Mouse (Mus musculus) brain, embryonic 14.5 days (tissue): ENCODE data around the gene Cmc2. TPM values are rescaled to one million over a fixed set of nuclear protein-coding genes. Genes with fewer than 3 reads are reported as not detected.

ENCODE experiments used
- DNase-seq: peaks from one replicate; pipeline ENCODE4 v3.0.0-alpha.2; 2011; ENCODE audit warnings: low read depth
- CTCF ChIP-seq: fragments of 200-500 bp; IDR thresholded peaks from 2 replicates; pipeline ENCODE4 v1.5.1; 2012; ENCODE audit warnings: inconsistent platforms, mild to moderate bottlenecking, moderate library complexity, borderline replicate concordance; ENCODE audit not compliant: insufficient read depth, insufficient read length; ENCODE audit errors: extremely low read depth
- POLR2A ChIP-seq: fragments of 200-500 bp; IDR thresholded peaks from 2 replicates; pipeline ENCODE4 v1.6.1; 2012; ENCODE audit warnings: mild to moderate bottlenecking, inconsistent platforms, borderline replicate concordance; ENCODE audit not compliant: poor library complexity, insufficient read depth, insufficient read length, severe bottlenecking; ENCODE audit errors: extremely low read depth
- polyA plus RNA-seq: library from polyadenylated mRNA; depleted of rRNA; stranded (reverse); fragments of >200 nt; gene quantifications from 2 replicates; pipeline ENCODE4 v1.2.3, GENCODE M21; 2012

Cmc2 gene
- polyA plus RNA-seq, 1 experiment = 13.2 TPM

DNA sequence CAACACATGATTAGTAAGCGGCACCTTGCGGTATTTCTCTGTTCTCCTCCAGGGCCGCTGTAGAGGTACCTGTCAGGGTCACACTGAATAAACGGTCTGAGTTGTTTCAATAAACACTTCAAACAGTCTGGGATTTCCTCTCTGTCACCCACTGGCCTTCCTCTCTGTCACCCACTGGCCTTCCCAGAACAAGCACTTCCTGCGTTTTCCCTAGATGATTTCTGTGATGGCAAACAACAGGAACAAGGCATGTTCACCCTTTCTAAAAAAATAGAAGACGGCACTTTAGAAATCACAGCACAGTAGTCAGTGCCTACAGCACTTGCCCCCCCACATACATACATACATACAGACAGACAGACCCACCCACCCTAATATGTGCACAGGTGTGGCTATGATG is 25.7 kb downstream of the Cmc2 start:
- TF ChIP-seq POLR2A (no peak), CTCF (no peak)
- no peak for DNase-seq

DNA sequence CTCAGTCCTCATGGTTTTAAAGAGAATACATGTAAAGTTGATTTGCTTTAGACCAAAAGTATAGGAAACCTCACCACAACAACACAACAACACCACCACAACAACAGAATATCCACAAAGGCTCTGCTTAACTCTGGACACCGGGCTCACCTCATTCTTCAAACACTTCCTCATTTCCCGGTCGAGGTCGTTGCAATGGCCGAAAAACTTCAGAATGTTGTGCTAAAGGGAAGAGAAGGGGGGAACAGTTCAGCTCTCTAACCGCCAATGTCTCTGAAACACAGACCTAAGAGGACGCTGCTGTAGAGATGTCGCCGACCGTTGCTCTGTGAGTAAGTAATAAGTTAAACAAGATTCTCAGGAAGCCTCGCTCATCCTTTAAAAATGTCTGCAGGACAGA is 27.3 kb downstream of the Cmc2 start:
- TF ChIP-seq POLR2A (no peak), CTCF (no peak)

DNA sequence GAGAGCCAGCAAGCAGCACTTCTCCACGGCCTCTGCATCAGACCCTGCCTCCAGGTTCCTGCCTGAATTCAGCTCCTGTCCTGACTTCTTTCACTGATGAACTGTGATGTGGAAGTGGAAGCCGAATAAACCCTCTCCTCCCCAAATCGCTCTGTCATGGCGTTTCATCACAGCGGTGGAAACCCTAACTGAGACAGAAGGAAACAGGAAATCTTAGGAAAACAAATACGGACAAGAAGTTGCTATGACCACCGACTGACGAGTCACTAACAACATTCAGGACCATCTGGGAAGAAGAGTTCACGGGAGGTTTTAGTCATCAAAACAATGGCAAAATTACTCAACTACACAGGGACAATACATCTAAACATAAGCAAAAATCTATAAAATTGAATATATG is 28.6 kb downstream of the Cmc2 start:
- TF ChIP-seq POLR2A (no peak), CTCF (no peak)
- DNase-seq = no peak

More for the DNA sequence above, 27.3 kb downstream of the Cmc2 start:
- DNase-seq = no peak

GRCm38 (mm10) chr8:116892130-116892529 is 29.1 kb downstream of the Cmc2 start:
- TF ChIP-seq CTCF (no peak), POLR2A (no peak)
- no peak for DNase-seq

GRCm38 (mm10) chr8:116891446-116891845 is 29.8 kb downstream of the Cmc2 start:
- TF ChIP-seq POLR2A = no peak
- TF ChIP-seq CTCF = no peak

DNA sequence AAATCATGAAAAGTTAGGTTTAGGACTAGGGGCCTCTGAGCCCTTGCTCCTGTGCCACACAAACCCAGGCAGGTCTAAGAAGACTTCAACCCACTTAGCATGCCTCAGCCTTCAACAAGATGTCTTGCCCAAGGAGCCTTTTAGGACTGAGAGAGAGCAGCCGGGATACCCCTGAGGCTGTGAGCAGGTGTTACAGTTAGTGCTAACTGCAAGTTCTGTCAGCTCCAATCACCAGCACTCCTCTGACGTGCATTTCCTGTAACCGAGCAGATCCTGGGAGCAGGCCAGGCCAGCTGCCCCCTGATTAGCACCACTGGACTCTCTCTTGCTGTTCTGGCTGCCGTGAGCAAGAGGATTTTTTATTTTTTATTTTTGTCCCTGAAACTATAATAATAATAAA is 33.4 kb downstream of the Cmc2 start:
- no peak for DNase-seq
- TF ChIP-seq CTCF (no peak), POLR2A (no peak)

More at GRCm38 (mm10) chr8:116891446-116891845, 29.8 kb downstream of the Cmc2 start:
- no peak for DNase-seq

DNA sequence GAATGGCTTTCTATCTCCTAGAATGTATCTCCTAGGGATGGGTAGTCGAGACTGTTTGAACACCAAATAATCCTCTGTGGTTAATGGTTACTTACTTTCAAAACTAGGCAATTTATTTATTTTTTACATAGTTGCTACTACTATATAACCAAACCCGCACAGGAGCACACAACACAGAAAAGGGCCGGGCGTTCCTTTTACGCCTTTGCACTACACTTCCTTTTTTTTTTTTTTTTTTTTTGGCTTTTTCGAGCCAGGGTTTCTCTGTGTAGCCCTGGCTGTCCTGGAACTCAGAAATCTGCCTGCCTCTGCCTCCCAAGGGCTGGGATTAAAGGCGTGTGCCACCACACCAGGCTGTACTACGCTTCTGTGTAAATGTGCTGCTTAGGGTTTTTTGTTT is 39.9 kb downstream of the Cmc2 start:
- no peak for TF ChIP-seq POLR2A
- no peak for DNase-seq

GRCm38 (mm10) chr8:116875798-116876450 is 45.3 kb downstream of the Cmc2 start:
- TF ChIP-seq CTCF (no peak), POLR2A (no peak)
- DNase-seq = no peak

- DNase-seq = no peak
- no peak for TF ChIP-seq POLR2A
- no peak for TF ChIP-seq CTCF
Observed at GRCm38 (mm10) chr8:116873986-116874385, 47.3 kb downstream of the Cmc2 start.

DNA sequence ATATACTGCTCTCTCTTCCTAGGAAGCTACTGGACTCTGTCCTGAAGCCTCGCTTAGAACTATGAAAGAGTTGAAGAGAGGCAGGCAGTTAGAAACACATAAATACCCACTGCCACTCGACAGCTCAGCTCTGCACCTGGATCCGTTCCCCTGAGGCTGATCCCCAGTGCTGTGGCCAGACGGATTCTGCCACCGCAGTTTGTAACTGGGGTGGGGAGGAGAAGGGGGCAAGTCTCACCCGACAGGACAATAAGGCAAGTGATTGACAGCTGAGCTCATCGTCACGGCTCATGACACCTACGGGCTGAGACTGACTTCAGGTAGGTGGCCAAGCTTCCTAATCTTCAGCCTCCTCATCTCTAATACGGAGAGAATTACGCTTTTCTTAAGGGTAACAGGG is 47.7 kb downstream of the Cmc2 start:
- no peak for DNase-seq
- TF ChIP-seq CTCF (no peak), POLR2A (no peak)

DNA sequence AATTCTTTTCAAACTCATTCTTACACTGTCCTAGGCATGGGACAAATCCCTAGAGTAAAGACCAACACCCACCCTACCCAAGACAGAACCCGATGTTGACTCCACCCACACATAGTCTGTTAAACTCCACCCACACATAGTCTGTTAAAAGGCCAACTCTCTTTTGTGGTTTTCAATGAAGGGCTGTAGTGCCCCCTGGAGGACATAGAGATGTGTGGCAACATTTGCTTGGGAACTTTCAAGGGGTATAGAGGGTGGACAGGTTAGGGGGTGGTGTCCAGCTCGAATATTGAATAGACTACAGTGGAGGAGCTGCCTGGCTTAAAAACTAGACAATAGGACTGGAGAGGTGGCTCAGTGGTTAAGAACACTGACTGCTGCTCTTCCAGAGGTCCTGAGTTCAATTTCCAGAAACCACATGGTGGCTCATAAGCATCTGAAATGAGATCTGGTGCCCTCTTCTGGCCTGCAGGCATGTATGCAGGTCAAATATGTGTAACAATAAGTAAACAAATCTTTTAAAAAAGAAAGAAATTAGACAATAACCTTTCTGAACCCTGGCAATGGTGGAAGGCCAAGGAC is 48.4 kb downstream of the Cmc2 start:
- no peak for DNase-seq
- TF ChIP-seq POLR2A (no peak), CTCF (peak; percentile 19; the same call in 1 of the 2 replicates)

GRCm38 (mm10) chr8:116868699-116869098 is 52.6 kb downstream of the Cmc2 start:
- DNase-seq = peak; percentile 69
- no peak for TF ChIP-seq POLR2A
- TF ChIP-seq CTCF = peak; percentile 69; the same call in 1 of the 2 replicates
